Mouse (Mus musculus) gonadal fat pad, adult 2 months (tissue): ENCODE data around the gene Actn1. TPM values are rescaled to one million over a fixed set of nuclear protein-coding genes. Genes with fewer than 3 reads are reported as not detected.

Experiments
- DNase-seq: peaks from one replicate; pipeline ENCODE4 v3.0.0-alpha.2; 2012; ENCODE audit warnings: low read depth
- polyA plus RNA-seq: library from polyadenylated mRNA; depleted of rRNA; stranded (reverse); fragments of >200 nt; gene quantifications from 2 replicates; pipeline ENCODE4 v1.2.3, GENCODE M21; 2012

Actn1 gene
- polyA plus RNA-seq, 1 experiment = 57.6 TPM

DNA sequence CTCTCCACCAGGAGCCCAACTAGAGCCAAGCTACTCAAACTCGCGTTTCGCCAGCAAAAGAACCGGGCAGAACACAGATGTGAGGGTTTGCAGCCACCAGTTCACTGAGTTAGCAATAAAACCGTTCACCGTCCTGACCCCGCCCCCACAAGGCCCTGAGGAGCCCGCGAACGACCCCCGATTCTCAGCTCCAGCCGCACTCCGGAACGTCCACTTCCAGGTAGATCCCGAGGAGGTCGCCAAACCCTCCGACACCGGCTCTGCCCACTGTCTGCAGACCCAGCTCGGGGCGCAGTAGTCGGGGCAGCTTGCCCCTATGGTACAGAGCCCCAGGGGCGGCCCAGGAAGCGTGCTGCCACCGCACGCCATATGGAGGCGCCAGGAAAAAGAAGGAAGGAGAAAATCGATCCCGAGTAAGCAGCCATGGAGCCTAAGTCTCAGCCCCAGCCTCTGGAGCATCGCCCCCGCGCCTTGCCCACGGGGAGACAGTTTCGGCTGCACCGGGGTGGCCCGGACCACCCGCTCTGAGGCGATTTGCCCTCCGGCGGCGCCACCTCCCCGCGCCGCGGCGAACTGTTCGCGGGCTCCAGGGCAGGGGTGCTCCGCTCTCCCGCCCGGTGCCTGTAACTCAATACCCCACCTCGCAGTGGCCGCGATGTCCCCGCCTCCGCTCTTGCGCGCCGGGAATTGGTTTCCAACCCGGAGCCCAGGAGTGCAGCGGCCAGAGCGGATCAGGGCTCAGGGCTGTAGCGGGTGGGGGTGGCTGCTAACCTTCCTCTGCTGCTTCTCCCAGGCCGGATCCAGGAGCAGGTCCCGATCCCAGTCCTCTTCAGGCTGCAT is 735 bp downstream of the Actn1 start:
- no peak for DNase-seq

DNA sequence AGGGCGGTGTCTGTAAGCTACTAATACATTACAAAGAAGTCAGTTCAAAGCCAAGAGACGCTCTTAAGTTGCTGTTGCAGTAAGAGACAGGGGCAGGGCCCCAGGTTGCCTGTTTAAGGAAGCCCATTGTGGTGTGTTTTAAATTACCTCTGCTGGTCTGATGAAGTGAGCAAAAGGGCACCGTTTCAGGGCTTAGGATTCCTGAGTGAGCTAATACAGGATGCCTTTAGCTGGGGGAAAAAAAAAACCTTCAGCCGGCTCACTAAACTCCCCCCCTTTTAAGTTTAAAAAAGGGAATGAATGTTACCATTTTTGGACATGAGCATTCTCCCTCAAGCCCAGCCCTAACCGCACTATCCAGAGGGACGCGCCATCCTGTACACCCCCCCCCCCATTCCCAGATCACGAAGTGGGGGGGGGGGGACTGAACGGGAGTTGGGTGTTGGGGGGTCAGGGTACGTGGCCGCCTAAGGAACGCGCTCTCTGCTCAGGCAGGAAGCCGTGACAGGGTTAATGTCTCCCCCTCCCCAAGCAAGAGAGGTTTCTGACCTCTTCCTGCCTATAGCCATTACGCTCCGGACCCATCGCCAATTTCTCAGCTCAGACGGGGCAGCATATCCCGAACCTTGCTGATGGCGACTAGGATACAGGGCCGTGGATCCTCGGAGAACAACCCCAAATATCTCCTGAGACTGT is 1.5 kb downstream of the Actn1 start:
- DNase-seq = no peak

DNA sequence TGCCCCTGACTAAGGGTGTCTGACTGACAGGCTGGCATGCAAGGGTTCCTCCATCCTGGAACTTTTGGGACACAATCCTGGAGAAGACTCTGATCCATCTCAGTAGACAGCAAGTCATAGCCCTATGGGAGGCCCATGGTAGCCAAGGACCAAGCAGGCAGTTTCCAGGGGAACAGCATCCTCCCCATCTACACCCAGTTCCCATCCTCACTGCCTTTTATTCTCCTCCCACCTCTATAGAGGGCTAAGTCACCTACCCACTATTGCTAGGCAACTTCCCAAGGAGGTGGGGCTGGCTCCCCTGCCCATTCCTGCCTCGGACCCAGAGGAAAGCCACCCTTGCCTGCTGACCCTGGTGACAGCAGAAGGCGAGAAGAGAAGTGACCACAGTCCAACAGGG is 8.2 kb downstream of the Actn1 start:
- DNase-seq = no peak

DNA sequence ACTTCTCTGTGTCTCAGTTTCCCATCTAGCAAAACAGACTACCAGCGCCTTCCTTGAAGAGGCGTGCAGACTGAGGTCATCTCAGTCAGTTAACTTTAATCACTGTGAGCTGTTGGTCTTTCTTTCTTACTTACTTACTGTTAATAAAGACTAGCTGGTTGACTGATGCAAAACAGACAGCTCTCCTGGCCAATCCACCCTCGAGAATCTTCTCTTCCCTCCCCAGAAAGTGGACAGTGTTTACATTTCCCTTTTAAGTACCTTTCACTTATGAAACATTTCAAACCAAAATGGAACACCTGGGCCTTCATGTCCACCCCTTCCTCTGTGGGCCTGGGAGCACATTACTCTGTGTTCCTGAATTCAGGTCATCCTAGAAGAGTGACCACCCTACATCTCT is 8.6 kb downstream of the Actn1 start:
- DNase-seq = no peak

- no peak for DNase-seq
These were observed 10.6 kb downstream of the Actn1 start for GRCm38 (mm10) chr12:80249539-80249938.

DNA sequence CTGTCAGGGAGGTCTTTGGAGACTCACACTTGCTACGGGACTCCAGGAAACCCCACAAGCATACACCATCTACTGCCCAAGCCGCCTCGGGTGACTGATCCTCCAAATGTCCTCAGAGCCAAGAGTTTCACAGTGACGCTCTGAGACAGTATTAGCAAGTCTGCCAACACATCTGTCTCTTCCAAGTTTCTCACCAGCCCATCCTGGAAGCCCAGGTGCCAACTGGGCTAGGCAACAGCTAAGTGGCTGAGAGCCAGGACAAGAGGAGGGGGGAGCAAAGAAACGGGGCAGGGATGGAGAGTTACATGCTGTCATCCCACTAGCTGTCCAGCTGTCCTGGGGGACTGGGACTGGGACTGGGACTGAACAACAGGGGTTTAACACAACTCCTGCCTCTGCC is 13.1 kb downstream of the Actn1 start:
- DNase-seq = no peak

DNA sequence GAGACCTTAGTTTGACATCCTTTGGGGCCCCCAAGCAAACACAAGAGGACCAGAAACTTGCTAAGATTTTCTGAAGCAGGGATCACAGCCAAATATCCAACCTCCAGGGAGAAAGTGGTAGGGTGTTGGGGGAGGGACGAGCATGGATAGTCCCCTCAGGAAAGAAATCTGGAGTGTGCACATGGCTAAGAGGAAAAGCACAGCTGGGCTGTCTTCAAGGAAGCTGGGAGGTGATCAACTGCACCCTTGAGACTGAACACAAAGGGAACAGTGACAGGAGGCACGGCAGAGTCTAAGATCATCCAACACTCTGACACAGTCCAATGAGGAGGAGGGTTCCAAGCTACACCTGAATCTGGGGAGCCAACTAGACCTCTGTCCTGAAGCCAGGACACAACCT is 13.7 kb downstream of the Actn1 start:
- DNase-seq = no peak

GRCm38 (mm10) chr12:80244755-80245154 is 15.4 kb downstream of the Actn1 start:
- DNase-seq = no peak

GRCm38 (mm10) chr12:80244127-80244526 is 16.0 kb downstream of the Actn1 start:
- no peak for DNase-seq

DNA sequence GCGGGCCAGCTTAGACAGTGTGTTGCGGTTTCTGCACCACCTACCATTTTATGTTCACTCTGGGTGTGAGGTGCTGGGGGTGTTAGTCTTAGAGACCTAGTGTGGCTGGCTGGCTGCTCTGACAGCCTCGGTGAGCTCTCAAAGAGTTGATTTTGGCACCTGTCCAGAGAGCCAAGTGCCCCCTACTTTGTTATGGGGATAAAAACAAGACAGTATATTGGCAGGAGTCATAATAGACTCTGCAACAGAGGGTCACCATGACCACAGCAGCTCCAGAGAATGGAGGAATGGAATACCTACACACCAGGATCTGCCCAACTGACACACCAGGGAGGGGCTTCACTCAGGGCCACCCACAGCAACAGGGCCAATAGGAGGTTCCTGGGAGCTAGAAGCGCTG is 16.8 kb downstream of the Actn1 start:
- DNase-seq = no peak

- DNase-seq = no peak
These were observed 20.7 kb downstream of the Actn1 start for GRCm38 (mm10) chr12:80239445-80239844.

DNA sequence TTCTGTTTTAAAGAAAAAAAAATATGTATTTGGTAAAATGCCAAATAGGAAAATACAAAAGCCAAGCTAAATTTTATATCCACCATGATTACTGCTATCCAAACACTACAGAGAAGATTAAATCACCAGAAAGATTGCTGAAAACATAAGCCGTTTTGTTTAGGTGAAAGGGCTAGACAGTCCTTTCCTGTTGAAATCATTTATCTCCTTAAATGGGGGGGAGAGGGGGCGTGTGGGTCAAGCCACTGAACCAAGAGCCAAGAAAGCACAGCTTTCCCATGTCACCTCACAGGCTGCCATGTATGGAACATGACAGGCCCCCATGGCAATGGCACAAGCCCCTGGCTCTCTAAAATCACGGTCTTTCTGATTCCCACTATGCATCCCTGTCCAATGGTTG is 21.6 kb downstream of the Actn1 start:
- no peak for DNase-seq

- DNase-seq = no peak
These were observed 24.9 kb downstream of the Actn1 start for GRCm38 (mm10) chr12:80235295-80235694.

GRCm38 (mm10) chr12:80234226-80234625 is 25.9 kb downstream of the Actn1 start:
- no peak for DNase-seq

DNA sequence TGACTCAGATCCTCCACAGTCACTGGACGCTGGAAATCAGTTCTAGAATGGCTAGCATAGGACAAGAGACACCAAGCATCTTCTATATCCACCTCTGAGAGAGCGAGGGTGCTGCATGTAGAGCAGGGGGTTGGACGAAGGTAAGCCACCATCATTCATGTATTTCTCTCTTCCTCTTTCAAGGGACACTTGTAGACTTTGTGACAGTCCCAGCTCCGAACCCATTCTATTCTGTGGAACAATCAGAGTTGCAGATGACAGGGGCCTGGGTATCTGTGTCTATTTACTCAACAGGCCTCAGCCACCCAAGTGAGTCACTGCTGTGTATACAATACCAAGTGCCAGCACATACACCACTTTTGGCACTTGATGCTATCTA is 27.3 kb downstream of the Actn1 start:
- no peak for DNase-seq

DNA sequence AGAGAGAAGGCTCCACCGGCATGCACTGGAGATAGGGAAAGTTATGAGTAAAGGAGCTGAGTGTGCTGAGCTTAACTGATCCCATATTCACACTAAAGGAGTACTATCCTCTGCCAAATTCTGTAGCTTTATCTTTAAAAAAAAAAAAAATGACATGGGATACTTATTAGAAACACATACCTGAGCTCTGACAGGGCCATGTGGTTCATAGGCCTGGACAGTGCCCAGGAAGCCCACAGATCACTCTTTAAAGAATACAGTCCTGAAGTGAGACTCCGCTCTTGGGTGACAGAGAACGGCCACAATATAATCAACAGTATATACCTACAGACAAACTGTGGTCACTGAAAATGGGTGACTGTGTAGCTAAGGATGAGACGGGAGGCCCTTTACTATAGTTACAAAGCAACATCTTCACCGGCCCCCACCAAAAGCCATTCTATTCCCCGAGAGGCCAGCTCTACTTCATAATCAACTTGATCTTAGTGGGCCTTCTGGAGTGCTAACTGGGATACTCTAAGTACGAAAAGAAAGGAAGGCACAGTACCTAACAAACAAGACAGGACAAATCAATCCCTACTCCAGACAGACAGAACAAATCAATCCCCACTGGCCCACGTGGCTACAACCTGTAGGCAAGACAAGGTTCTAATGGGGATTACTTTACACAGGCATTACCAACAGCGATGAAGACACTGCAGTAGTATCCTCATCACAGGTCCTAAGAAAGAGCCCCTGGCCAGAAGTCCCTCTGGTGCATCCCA is 27.9 kb downstream of the Actn1 start:
- no peak for DNase-seq

DNA sequence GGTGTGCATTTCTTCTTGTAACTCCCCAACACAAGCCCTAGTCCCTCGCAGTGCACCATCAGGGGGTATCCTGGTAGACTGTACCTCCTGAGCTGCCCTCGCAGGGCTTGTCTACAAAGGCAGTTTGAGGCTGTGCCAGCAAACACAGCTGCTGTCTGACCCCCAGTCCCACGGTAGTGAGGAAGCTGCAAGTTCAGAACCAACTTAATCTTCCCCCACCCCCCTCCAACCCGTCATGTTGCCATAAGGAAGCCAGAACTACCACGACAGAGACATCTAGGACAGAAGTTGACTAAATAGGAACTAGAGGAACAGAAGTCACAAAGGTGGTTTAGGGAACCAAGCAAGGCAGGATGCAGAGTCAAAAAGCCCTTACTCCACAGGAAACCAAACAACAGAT is 28.9 kb downstream of the Actn1 start:
- no peak for DNase-seq

- no peak for DNase-seq
These were observed 29.3 kb downstream of the Actn1 start for GRCm38 (mm10) chr12:80230854-80231253.

DNA sequence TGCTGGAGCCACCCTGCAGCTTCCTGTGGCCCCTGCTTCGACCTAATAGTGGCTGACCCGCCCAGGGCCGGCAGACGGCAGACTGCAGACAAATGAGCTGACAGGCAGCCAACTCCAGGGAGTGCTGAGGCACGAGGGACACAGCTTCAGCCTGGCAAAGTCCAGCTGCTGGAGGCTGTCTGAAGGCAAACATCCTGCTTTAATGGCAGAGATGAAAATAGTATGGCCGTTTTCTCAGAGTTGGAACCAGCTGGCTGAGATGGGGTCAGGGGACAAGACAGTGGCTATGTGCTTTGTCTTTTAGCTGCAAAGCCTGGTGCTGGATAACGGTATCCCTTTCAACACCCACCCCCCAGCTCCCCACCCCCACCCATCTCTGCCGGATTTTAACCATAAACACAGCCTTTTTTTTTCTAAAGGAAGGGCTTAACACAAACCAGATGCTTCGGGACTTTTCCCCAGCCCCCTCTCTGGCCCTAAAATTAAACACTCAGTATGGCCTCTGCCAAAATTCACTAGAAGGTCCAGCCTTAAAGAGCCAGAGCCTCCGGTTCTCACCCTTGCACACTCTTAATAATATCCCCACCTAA is 30.0 kb downstream of the Actn1 start:
- no peak for DNase-seq

DNA sequence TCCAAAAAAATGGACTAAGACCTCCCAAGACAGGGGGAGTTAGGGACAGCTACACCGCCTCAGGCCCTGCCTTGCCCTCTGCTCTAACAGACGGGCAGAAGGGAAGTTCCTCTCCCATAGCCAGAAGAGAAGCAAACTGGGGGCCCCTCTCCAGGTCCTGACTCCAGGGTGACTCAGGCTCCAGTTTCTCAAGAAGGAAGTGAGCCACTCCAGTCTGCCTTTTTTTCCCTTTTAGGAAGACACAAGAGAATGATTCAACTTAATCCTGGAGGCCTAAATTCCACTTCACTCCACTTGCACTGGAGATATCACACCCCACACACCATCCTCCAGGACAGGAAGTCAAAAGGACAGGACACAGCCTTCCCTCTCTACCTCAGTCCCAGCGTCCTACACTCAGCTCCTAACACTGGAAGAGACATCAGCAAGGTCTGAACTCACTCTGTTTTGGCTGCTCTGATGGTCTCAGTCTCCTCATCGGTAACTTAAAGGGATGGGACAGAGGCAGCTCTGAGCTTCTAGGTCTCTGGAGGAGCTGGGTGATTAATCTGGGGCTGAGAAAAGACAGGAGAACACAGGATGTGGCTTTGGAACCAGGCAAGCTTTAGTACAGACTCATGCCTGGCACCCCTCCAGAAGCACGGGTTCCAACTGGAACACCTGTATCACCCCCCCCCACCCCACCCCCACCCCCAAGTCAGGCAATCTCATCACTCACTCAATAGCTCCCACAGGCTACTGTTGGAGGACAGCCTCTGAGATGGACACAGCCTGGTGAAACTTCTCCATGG is 31.0 kb downstream of the Actn1 start:
- no peak for DNase-seq

DNA sequence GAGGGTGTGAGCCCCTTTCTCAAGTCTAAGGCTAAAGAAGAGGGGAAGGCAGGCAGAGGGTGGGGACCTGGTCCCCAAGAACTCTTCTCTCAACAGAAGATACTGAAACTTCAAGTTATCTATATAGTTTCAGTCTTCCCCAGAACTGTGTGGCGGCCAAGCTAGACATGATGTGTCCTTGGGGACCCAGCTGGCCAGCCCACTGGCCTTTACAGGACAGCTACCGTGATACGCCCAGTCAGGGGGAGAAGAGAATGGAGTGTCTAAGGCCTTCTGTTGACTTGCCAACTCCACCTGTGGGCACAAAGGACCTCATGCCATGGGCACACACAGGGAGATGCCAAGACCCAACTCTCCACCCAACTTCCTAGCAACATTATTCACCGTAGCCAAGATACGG is 31.8 kb downstream of the Actn1 start:
- no peak for DNase-seq

GRCm38 (mm10) chr12:80227835-80228234 is 32.3 kb downstream of the Actn1 start:
- no peak for DNase-seq
